13 mouse cellular contexts compared by ENCODE assay signal in genomic region chr8:121468083-121469071, GRCm38 (mm10).
DNase-seq lines count a peak whose midpoint lies in the region; ATAC-seq and TF ChIP-seq lines count a peak whose summit lies in the region.
"Had no signal": no experiment of that assay in that cellular context is flagged by ENCODE, and none has a peak within 500 bp of the region (broad histone marks: within the 10 kb centered on the region; RNA-seq: fewer than 3 reads in every experiment).

No protein-coding gene starts in this region.

- H3K4me3 ChIP-seq in heart, embryonic 10.5 days, result no peak overlapping the region
- no peak overlapping the region for H3K4me3 ChIP-seq in heart, adult 2 months
- no peak overlapping the region for H3K4me3 ChIP-seq in lung, adult 2 months (replicated peaks; ENCODE audit: extremely low read depth, low read depth, low read length)
- H3K4me3 ChIP-seq in embryonic facial prominence, embryonic 15.5 days (replicated peaks), result no peak overlapping the region
- no peak overlapping the region for H3K4me3 ChIP-seq in neural tube, embryonic 15.5 days (replicated peaks)
- H3K4me3 ChIP-seq in thymus, adult 2 months (ENCODE audit: control insufficient read depth, insufficient read depth, low read length), result no peak overlapping the region
- H3K4me3 ChIP-seq: hindbrain, embryonic 15.5 days; liver, embryonic 13.5 days had no signal

- H3K9me3 ChIP-seq in heart, embryonic 10.5 days, result no peaks in the 10 kb centered on the region
- no peaks in the 10 kb centered on the region for H3K9me3 ChIP-seq in embryonic facial prominence, embryonic 15.5 days (replicated peaks)
- H3K9me3 ChIP-seq in neural tube, embryonic 15.5 days (replicated peaks), result no peaks in the 10 kb centered on the region
- H3K9me3 ChIP-seq: hindbrain, embryonic 15.5 days; liver, embryonic 13.5 days had no signal

- H3K4me1 ChIP-seq in heart, embryonic 10.5 days, result peaks cover 16% of the 10 kb centered on the region
- H3K4me1 ChIP-seq in heart, adult 2 months (ENCODE audit: control insufficient read depth, insufficient read depth, low read length), result peaks cover 2% of the 10 kb centered on the region
- no peaks in the 10 kb centered on the region for H3K4me1 ChIP-seq in lung, adult 2 months (ENCODE audit: control insufficient read depth, insufficient read depth, low read length)
- peaks cover 22% of the 10 kb centered on the region for H3K4me1 ChIP-seq in embryonic facial prominence, embryonic 15.5 days
- no peaks in the 10 kb centered on the region for H3K4me1 ChIP-seq in neural tube, embryonic 15.5 days
- no peaks in the 10 kb centered on the region for H3K4me1 ChIP-seq in thymus, adult 2 months (replicated peaks; ENCODE audit: control insufficient read depth, insufficient read depth, low read length)
- H3K4me1 ChIP-seq: hindbrain, embryonic 15.5 days; liver, embryonic 13.5 days had no signal

- peak; percentile 79 for ATAC-seq in embryonic facial prominence, embryonic 15.5 days (ENCODE audit: insufficient number of reproducible peaks, low FRiP score, low TSS enrichment, low read depth)
- ATAC-seq in neural tube, embryonic 15.5 days (ENCODE audit: low FRiP score), result no peak
- ATAC-seq: CD4-positive, CD25-positive, alpha-beta regulatory T cell, adult 4 months had no signal

- no peak for TF ChIP-seq CTCF in heart, adult 2 months (IDR thresholded peaks at IDR 0.05)
- TF ChIP-seq CTCF in lung, adult 2 months (IDR thresholded peaks at IDR 0.05; ENCODE audit: insufficient read depth, low read length), result no peak
- TF ChIP-seq CTCF in thymus, adult 2 months (IDR thresholded peaks at IDR 0.05; ENCODE audit: borderline replicate concordance, control insufficient read depth, extremely low read depth, insufficient read depth, low read length, poor library complexity), result no peak

- no peak for TF ChIP-seq POLR2A in heart, adult 2 months (IDR thresholded peaks at IDR 0.05; ENCODE audit: insufficient read depth, low read depth, low read length)
- TF ChIP-seq POLR2A in lung, adult 2 months (IDR thresholded peaks at IDR 0.05; ENCODE audit: borderline replicate concordance, extremely low read depth, low read depth, low read length), result no peak
- no peak for TF ChIP-seq POLR2A in thymus, adult 2 months (IDR thresholded peaks at IDR 0.05; ENCODE audit: control insufficient read depth, extremely low read depth, insufficient read depth, low read length, poor library complexity)

- H3K4me2 ChIP-seq in embryonic facial prominence, embryonic 15.5 days (replicated peaks), result no peak overlapping the region
- no peak overlapping the region for H3K4me2 ChIP-seq in neural tube, embryonic 15.5 days
- H3K4me2 ChIP-seq: hindbrain, embryonic 15.5 days; liver, embryonic 13.5 days had no signal

- no peak overlapping the region for H3K9ac ChIP-seq in heart, adult 2 months (ENCODE audit: low read depth, low read length)
- no peak overlapping the region for H3K9ac ChIP-seq in embryonic facial prominence, embryonic 15.5 days
- H3K9ac ChIP-seq in neural tube, embryonic 15.5 days (replicated peaks), result no peak overlapping the region
- H3K9ac ChIP-seq: hindbrain, embryonic 15.5 days; liver, embryonic 13.5 days had no signal

- H3K27me3 ChIP-seq in heart, embryonic 10.5 days (ENCODE audit: insufficient read depth, poor library complexity, severe bottlenecking), result 0 out of 2 replicates have a peak, but pooled peaks cover 4% of the 10 kb centered on the region
- H3K27me3 ChIP-seq in heart, adult 2 months (ENCODE audit: control insufficient read depth, insufficient read depth, low read length), result no peaks in the 10 kb centered on the region
- no peaks in the 10 kb centered on the region for H3K27me3 ChIP-seq in embryonic facial prominence, embryonic 15.5 days
- no peaks in the 10 kb centered on the region for H3K27me3 ChIP-seq in neural tube, embryonic 15.5 days (replicated peaks)
- no peaks in the 10 kb centered on the region for H3K27me3 ChIP-seq in thymus, adult 2 months (ENCODE audit: control insufficient read depth, insufficient read depth, low read length)
- H3K27me3 ChIP-seq: hindbrain, embryonic 15.5 days; liver, embryonic 13.5 days had no signal

- H3K36me3 ChIP-seq in heart, embryonic 10.5 days, result no peaks in the 10 kb centered on the region
- no peaks in the 10 kb centered on the region for H3K36me3 ChIP-seq in heart, adult 2 months (ENCODE audit: control insufficient read depth, insufficient read depth, low read length)
- no peaks in the 10 kb centered on the region for H3K36me3 ChIP-seq in embryonic facial prominence, embryonic 15.5 days
- no peaks in the 10 kb centered on the region for H3K36me3 ChIP-seq in neural tube, embryonic 15.5 days
- no peaks in the 10 kb centered on the region for H3K36me3 ChIP-seq in thymus, adult 2 months (ENCODE audit: control insufficient read depth, insufficient read depth, low read length)
- H3K36me3 ChIP-seq: hindbrain, embryonic 15.5 days; liver, embryonic 13.5 days had no signal

- intact Hi-C loops in heart, adult 2 months (cut with DNase I), result no loop called here

- 0 out of 2 replicates have a peak overlapping the region, but pooled peaks have one; percentile 42 for H3K27ac ChIP-seq in heart, embryonic 10.5 days
- H3K27ac ChIP-seq in heart, adult 2 months, result no peak overlapping the region
- peak overlapping the region; percentile 79 for H3K27ac ChIP-seq in embryonic facial prominence, embryonic 15.5 days (replicated peaks)
- peak overlapping the region; percentile 37 for H3K27ac ChIP-seq in neural tube, embryonic 15.5 days (replicated peaks)
- no peak overlapping the region for H3K27ac ChIP-seq in thymus, adult 2 months (ENCODE audit: control insufficient read depth, insufficient read depth, low read length)
- H3K27ac ChIP-seq: hindbrain, embryonic 15.5 days; liver, embryonic 13.5 days had no signal

- DNase-seq in heart, embryonic 10.5 days (ENCODE audit: low spot score), result no peak
- no peak for DNase-seq in heart, adult 2 months
- peak; percentile 39 to 63 for DNase-seq in lung, postnatal 4 days
- DNase-seq in lung, adult 2 months, result no peak
- DNase-seq in natural killer cell, adult 2 months (ENCODE audit: low spot score in 2 of 2), result no peak
- DNase-seq in thymus, adult 2 months, result no peak
- DNase-seq: cerebellum, adult 18-20 months; liver, embryonic 13.5 days; right cerebral cortex, postnatal 25 days had no signal

- no peaks in the 10 kb centered on the region for H3K79me2 ChIP-seq in heart, adult 2 months (replicated peaks; ENCODE audit: control insufficient read depth, insufficient read depth, low read length)

- 77% methylated on average over 49 of the region's 49 CpGs for WGBS in heart, embryonic 10.5 days
- 80% methylated on average over 49 of the region's 49 CpGs for WGBS in heart, adult 2 months
- WGBS in lung, adult 2 months, result 78% methylated on average over 49 of the region's 49 CpGs
- WGBS in embryonic facial prominence, embryonic 15.5 days, result 43% methylated on average over 49 of the region's 49 CpGs
- WGBS in neural tube, embryonic 15.5 days, result 74% methylated on average over 49 of the region's 49 CpGs
- 95% methylated on average over 49 of the region's 49 CpGs for WGBS in thymus, adult 2 months

- no peak for TF ChIP-seq EP300 in heart, adult 2 months (IDR thresholded peaks at IDR 0.05; ENCODE audit: insufficient read depth, low read depth, low read length)

Comparison
In these comparisons a context has a peak if more than half of its experiments do, and no peak if none do; other contexts are left out.
1. DNase-seq: peak in lung, postnatal 4 days (2 of 2); none in heart, embryonic 10.5 days (single experiment), heart, adult 2 months (0 of 2), lung, adult 2 months (single experiment), natural killer cell, adult 2 months (0 of 2) and thymus, adult 2 months (single experiment).
2. H3K27ac ChIP-seq: peak in heart, embryonic 10.5 days (single experiment), embryonic facial prominence, embryonic 15.5 days (single experiment) and neural tube, embryonic 15.5 days (single experiment); none in heart, adult 2 months (single experiment) and thymus, adult 2 months (single experiment).